Mouse (Mus musculus): Measurements from ENCODE around the gene Adamts3. TPM values are rescaled to one million over a fixed set of nuclear protein-coding genes. Genes with fewer than 3 reads are reported as not detected.

The Adamts3 gene
- polyA plus RNA-seq, 1 experiment = 0.46 TPM

DNA sequence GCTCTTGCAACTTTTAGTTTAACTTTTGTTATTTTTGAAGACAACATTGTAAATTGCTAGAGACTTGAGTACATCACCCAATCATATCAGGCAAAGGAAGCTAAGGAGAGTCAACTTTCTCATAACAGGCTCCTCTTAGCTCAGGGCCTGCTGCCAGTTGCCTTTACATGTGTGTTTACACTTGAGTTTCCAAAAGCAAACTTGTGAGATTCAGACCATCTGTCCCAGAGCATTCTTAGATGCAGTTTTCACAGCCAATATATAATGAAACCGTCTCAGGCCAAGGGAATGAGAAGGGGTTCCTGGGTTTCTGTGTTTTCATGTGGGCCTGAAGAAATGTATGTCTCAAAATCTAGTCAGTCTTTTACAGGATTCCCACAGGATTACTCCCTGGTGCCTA is 251.5 kb downstream of the Adamts3 start:
- TF ChIP-seq POLR2A (IDR thresholded peaks at IDR 0.05; ENCODE audit: low read depth, low read length) (no peak), CTCF (IDR thresholded peaks at IDR 0.05; ENCODE audit: extremely low read depth, insufficient read length, insufficient replicate concordance, low read depth, low read length) (no peak)
- no peak overlapping the region for H3K27ac ChIP-seq (ENCODE audit: insufficient read depth, low read depth, low read length)
- no peak overlapping the region for H3K4me3 ChIP-seq (ENCODE audit: low read depth, low read length)
- H3K27me3 ChIP-seq (ENCODE audit: control insufficient read depth, insufficient read depth, low read length) = no peaks in the 10 kb centered on the region
- H3K4me1 ChIP-seq (ENCODE audit: control insufficient read depth, insufficient read depth, insufficient read length, low read length) = no peaks in the 10 kb centered on the region
- no peaks in the 10 kb centered on the region for H3K36me3 ChIP-seq (ENCODE audit: control insufficient read depth, insufficient read depth, low read length)
- 53% methylated on average over 1 of the region's 1 CpGs for WGBS

All from small intestine, adult 2 months (tissue).